Mouse (Mus musculus): Measurements from ENCODE around the gene C1ql4. TPM values are rescaled to one million over a fixed set of nuclear protein-coding genes. Genes with fewer than 3 reads are reported as not detected.

The C1ql4 gene
- polyA plus RNA-seq, 1 experiment from 2014 or later, result 0.17 TPM

GRCm38 (mm10) chr15:99039996-99040919 is 47.4 kb downstream of the C1ql4 start:
- H3K27ac ChIP-seq (ENCODE audit: low read length), result no peak overlapping the region
- 57% methylated on average over 26 of the region's 26 CpGs for WGBS
- no peak for ATAC-seq
- no peaks in the 10 kb centered on the region for H3K9me3 ChIP-seq (ENCODE audit: control insufficient read depth, low read length)
- no peak overlapping the region for H3K4me2 ChIP-seq (ENCODE audit: low read depth, low read length)
- H3K27me3 ChIP-seq (replicated peaks; ENCODE audit: control insufficient read depth, insufficient read depth, low read length), result no peaks in the 10 kb centered on the region
- no peak overlapping the region for H3K9ac ChIP-seq (ENCODE audit: low read depth, low read length)
- peaks cover 5% of the 10 kb centered on the region; the same call in 1 of the 2 replicates for H3K4me1 ChIP-seq (ENCODE audit: control insufficient read depth, insufficient read depth, low read length)
- H3K36me3 ChIP-seq (ENCODE audit: control insufficient read depth, insufficient read depth, low read length), result peaks cover 10% of the 10 kb centered on the region; the same call in 1 of the 2 replicates
- H3K4me3 ChIP-seq (ENCODE audit: low read length), result no peak overlapping the region

- Histone ChIP-seq H3K4me2 (ENCODE audit: low read depth, low read length) (no peak overlapping the region), H3K27me3 (replicated peaks; ENCODE audit: control insufficient read depth, insufficient read depth, low read length) (no peaks in the 10 kb centered on the region), H3K9me3 (ENCODE audit: control insufficient read depth, low read length) (no peaks in the 10 kb centered on the region), H3K4me3 (ENCODE audit: low read length) (no peak overlapping the region), H3K4me1 (ENCODE audit: control insufficient read depth, insufficient read depth, low read length) (0 out of 2 replicates have a peak, but pooled peaks cover 2% of the 10 kb centered on the region), H3K27ac (ENCODE audit: low read length) (no peak overlapping the region), H3K9ac (ENCODE audit: low read depth, low read length) (no peak overlapping the region), H3K36me3 (ENCODE audit: control insufficient read depth, insufficient read depth, low read length) (peaks cover 12% of the 10 kb centered on the region)
- WGBS, result 78% methylated on average over 4 of the region's 4 CpGs
- ATAC-seq, result no peak
Observed at GRCm38 (mm10) chr15:99039306-99039705, 48.3 kb downstream of the C1ql4 start.

DNA sequence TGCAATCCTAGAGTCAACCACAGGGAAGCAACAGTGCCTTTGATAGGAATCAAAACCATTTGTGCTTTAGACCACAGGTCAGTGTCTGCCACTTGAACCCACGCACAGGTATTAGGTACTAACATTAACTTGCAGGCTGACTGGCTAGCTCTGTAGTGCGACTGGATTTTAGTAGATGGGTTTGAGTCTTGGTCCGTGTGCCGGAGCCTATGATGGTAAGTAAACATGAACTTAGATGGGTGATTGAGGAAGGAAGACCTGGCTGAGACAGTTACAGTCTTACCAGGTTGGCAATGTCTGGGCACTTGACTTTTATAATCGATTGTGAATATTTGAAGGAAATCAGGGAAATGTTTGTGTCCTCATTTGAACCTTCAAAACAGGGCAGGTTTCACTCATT is 48.8 kb downstream of the C1ql4 start:
- ATAC-seq, result no peak
- Histone ChIP-seq H3K27ac (ENCODE audit: low read length) (no peak overlapping the region), H3K4me2 (ENCODE audit: low read depth, low read length) (no peak overlapping the region), H3K27me3 (replicated peaks; ENCODE audit: control insufficient read depth, insufficient read depth, low read length) (no peaks in the 10 kb centered on the region), H3K9ac (ENCODE audit: low read depth, low read length) (no peak overlapping the region), H3K9me3 (ENCODE audit: control insufficient read depth, low read length) (no peaks in the 10 kb centered on the region), H3K4me3 (ENCODE audit: low read length) (no peak overlapping the region), H3K4me1 (ENCODE audit: control insufficient read depth, insufficient read depth, low read length) (0 out of 2 replicates have a peak, but pooled peaks cover 2% of the 10 kb centered on the region), H3K36me3 (ENCODE audit: control insufficient read depth, insufficient read depth, low read length) (peaks cover 12% of the 10 kb centered on the region)
- 88% methylated on average over 5 of the region's 5 CpGs for WGBS

GRCm38 (mm10) chr15:99038025-99038424 is 49.6 kb downstream of the C1ql4 start:
- H3K36me3 ChIP-seq (ENCODE audit: control insufficient read depth, insufficient read depth, low read length), result peaks cover 12% of the 10 kb centered on the region
- no peak overlapping the region for H3K27ac ChIP-seq (ENCODE audit: low read length)
- H3K9ac ChIP-seq (ENCODE audit: low read depth, low read length), result no peak overlapping the region
- ATAC-seq, result no peak
- H3K4me2 ChIP-seq (ENCODE audit: low read depth, low read length), result no peak overlapping the region
- H3K4me3 ChIP-seq (ENCODE audit: low read length), result no peak overlapping the region
- H3K4me1 ChIP-seq (ENCODE audit: control insufficient read depth, insufficient read depth, low read length), result peaks cover 3% of the 10 kb centered on the region; the same call in 1 of the 2 replicates
- 92% methylated on average over 1 of the region's 1 CpGs for WGBS
- H3K27me3 ChIP-seq (replicated peaks; ENCODE audit: control insufficient read depth, insufficient read depth, low read length), result no peaks in the 10 kb centered on the region
- no peaks in the 10 kb centered on the region for H3K9me3 ChIP-seq (ENCODE audit: control insufficient read depth, low read length)

DNA sequence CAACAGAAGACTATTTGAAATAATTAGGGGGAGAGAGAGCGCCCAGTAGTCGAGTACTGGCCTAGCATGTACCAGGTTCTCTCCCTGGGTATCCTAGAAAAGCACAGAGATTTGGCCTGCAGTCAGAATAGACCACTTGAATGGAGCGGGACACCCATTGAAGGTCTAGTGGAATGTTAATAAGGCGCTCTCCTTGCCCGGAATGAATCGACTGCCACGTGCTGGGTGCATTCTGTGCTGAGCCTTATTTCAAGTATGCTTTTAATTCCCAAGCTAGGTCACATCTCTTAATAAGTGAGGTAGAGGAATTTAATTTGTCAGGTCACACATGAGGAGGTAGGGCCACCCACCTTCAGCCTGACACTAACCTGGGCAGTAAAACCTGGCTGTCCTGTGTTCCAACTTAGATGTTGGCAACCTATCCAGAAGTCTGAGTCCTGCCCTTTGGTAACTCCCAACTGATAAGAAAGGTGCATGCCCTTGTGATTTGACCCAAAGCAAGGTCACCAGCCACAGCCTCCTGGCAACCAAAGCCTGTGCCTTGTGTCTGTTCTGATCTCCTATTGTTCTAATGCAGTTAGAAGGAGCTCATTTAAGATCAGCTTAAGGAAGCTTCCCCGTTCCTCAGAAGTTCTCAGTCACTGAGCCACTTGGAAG is 51.2 kb downstream of the C1ql4 start:
- peaks cover 14% of the 10 kb centered on the region for H3K4me1 ChIP-seq (ENCODE audit: control insufficient read depth, insufficient read depth, low read length)
- H3K36me3 ChIP-seq (ENCODE audit: control insufficient read depth, insufficient read depth, low read length), result peaks cover 12% of the 10 kb centered on the region
- H3K4me2 ChIP-seq (ENCODE audit: low read depth, low read length), result no peak overlapping the region
- no peak overlapping the region for H3K27ac ChIP-seq (ENCODE audit: low read length)
- no peak overlapping the region for H3K9ac ChIP-seq (ENCODE audit: low read depth, low read length)
- H3K27me3 ChIP-seq (replicated peaks; ENCODE audit: control insufficient read depth, insufficient read depth, low read length), result no peaks in the 10 kb centered on the region
- no peaks in the 10 kb centered on the region for H3K9me3 ChIP-seq (ENCODE audit: control insufficient read depth, low read length)
- no peak overlapping the region for H3K4me3 ChIP-seq (ENCODE audit: low read length)
- no peak for ATAC-seq
- 91% methylated on average over 8 of the region's 8 CpGs for WGBS

- no peaks in the 10 kb centered on the region for H3K9me3 ChIP-seq (ENCODE audit: control insufficient read depth, low read length)
- no peak overlapping the region for H3K4me3 ChIP-seq (ENCODE audit: low read length)
- H3K27me3 ChIP-seq (replicated peaks; ENCODE audit: control insufficient read depth, insufficient read depth, low read length), result no peaks in the 10 kb centered on the region
- no peak overlapping the region for H3K4me2 ChIP-seq (ENCODE audit: low read depth, low read length)
- H3K27ac ChIP-seq (ENCODE audit: low read length), result no peak overlapping the region
- peaks cover 12% of the 10 kb centered on the region for H3K4me1 ChIP-seq (ENCODE audit: control insufficient read depth, insufficient read depth, low read length)
- peaks cover 12% of the 10 kb centered on the region for H3K36me3 ChIP-seq (ENCODE audit: control insufficient read depth, insufficient read depth, low read length)
- WGBS, result 72% methylated on average over 4 of the region's 4 CpGs
- no peak overlapping the region for H3K9ac ChIP-seq (ENCODE audit: low read depth, low read length)
- no peak for ATAC-seq
Observed at GRCm38 (mm10) chr15:99035431-99035830, 52.2 kb downstream of the C1ql4 start.

Small RNAs within 50 kb of the gene (microRNA-seq; reads per million reads assigned to microRNA genes)
- gene Mir6960, result 1.8 reads per million

Other genes with a start within 250 kb of the C1ql4 start
- gene Kmt2d, start 216.6 kb downstream of the C1ql4 start, polyA plus RNA-seq (2015; fragmentation: Nextera tagmentation; extraction: Ambion mirVana), result 7.7 and 7.9 TPM in 2 replicates
- gene Rhebl1, start 193.3 kb downstream of the C1ql4 start, polyA plus RNA-seq (2015; fragmentation: Nextera tagmentation; extraction: Ambion mirVana), result 11.3 and 12.3 TPM in 2 replicates
- gene Dhh, start 189.3 kb downstream of the C1ql4 start, polyA plus RNA-seq (2015; fragmentation: Nextera tagmentation; extraction: Ambion mirVana), result 0.83 and 1.6 TPM in 2 replicates
- 20.4 and 23.6 TPM in 2 replicates for gene Lmbr1l, start 169.6 kb downstream of the C1ql4 start, polyA plus RNA-seq (2015; fragmentation: Nextera tagmentation; extraction: Ambion mirVana)
- 1,159 and 1,322 TPM in 2 replicates for gene Tuba1b, start 153.3 kb downstream of the C1ql4 start, polyA plus RNA-seq (2015; fragmentation: Nextera tagmentation; extraction: Ambion mirVana)
- gene Gm49450, start 134.3 kb downstream of the C1ql4 start, polyA plus RNA-seq (2015; fragmentation: Nextera tagmentation; extraction: Ambion mirVana), result not detected in 2 replicates
- gene Tuba1a, start 134.1 kb downstream of the C1ql4 start, polyA plus RNA-seq (2015; fragmentation: Nextera tagmentation; extraction: Ambion mirVana), result 816 and 895 TPM in 2 replicates
- 295 and 311 TPM in 2 replicates for gene Tuba1c, start 57.9 kb downstream of the C1ql4 start, polyA plus RNA-seq (2015; fragmentation: Nextera tagmentation; extraction: Ambion mirVana)
- gene Prph, start 32.6 kb downstream of the C1ql4 start, polyA plus RNA-seq (2015; fragmentation: Nextera tagmentation; extraction: Ambion mirVana), result 35.0 and 38.4 TPM in 2 replicates
- gene Troap, start 13.2 kb downstream of the C1ql4 start, polyA plus RNA-seq (2015; fragmentation: Nextera tagmentation; extraction: Ambion mirVana), result 20.2 and 25.4 TPM in 2 replicates
- gene Dnajc22, start 5.4 kb upstream of the C1ql4 start, polyA plus RNA-seq (2015; fragmentation: Nextera tagmentation; extraction: Ambion mirVana), result 45.0 and 45.4 TPM in 2 replicates
- 18.1 and 20.9 TPM in 2 replicates for gene Spats2, start 38.1 kb upstream of the C1ql4 start, polyA plus RNA-seq (2015; fragmentation: Nextera tagmentation; extraction: Ambion mirVana)
- 0.39 and 0.56 TPM in 2 replicates for gene Kcnh3, start 137.0 kb upstream of the C1ql4 start, polyA plus RNA-seq (2015; fragmentation: Nextera tagmentation; extraction: Ambion mirVana)
- gene Mcrs1, start 164.1 kb upstream of the C1ql4 start, polyA plus RNA-seq (2015; fragmentation: Nextera tagmentation; extraction: Ambion mirVana), result 124 and 128 TPM in 2 replicates
- gene Prpf40b, start 207.3 kb upstream of the C1ql4 start, polyA plus RNA-seq (2015; fragmentation: Nextera tagmentation; extraction: Ambion mirVana), result 29.8 and 34.8 TPM in 2 replicates
- gene Fam186b, start 208.1 kb upstream of the C1ql4 start, polyA plus RNA-seq (2015; fragmentation: Nextera tagmentation; extraction: Ambion mirVana), result 0.24 TPM in 1 of 2 replicates, not detected in the other